Mouse (Mus musculus): ENCODE measurements around the gene Chl1.

DNA sequence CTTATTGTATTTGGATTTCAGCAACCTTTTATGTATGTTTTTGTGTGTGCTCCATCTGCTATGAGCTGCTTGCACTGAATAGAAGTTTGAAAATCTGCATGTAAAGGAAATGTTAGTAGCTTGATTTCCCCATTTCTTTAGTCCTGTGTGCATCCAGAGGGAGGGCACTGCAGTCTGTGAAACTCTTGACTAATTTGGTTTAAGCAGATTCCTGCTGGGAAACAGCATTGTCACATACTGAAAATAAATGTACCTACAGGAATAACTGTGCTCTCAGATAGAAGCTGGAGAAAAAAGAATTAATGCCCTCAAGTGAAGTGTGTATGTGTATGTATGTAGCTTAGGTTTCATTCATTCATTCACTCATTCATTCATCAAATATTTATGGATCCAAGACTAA is 22.7 kb downstream of the Chl1 start:
- no peak for TF ChIP-seq CTCF (IDR thresholded peaks at IDR 0.05; ENCODE audit: insufficient read depth, low read length)
- TF ChIP-seq POLR2A (IDR thresholded peaks at IDR 0.05; ENCODE audit: borderline replicate concordance, extremely low read depth, low read depth, low read length), result no peak
